Mouse (Mus musculus) stomach, embryonic 14.5 days (tissue): ENCODE measurements around the gene Flywch2. TPM values are rescaled to one million over a fixed set of nuclear protein-coding genes. Genes with fewer than 3 reads are reported as not detected.
A peak's percentile ranks its signal among the peaks of the same experiment; 100 is the strongest.

Experiments used
- ATAC-seq: fragments of 200-750 bp; cut with Nextera tagmentation; 2 replicates; pipeline ENCODE4 v1.8.0; 2017; ENCODE audit warnings: low read depth, moderate TSS enrichment; ENCODE audit not compliant: insufficient number of reproducible peaks, insufficient read depth, low FRiP score
- H3K27ac ChIP-seq: fragments of 300-500 bp; sonication (generic); 2 replicates; pipeline ENCODE4 v1.5.1; 2014; ENCODE audit warnings: mild to moderate bottlenecking, low read length, moderate library complexity, mixed read lengths
- H3K27me3 ChIP-seq: fragments of 300-500 bp; sonication (generic); 2 replicates; pipeline ENCODE4 v1.6.1; 2014; ENCODE audit warnings: low read length, control low read depth, mixed read lengths; ENCODE audit not compliant: control insufficient read depth, insufficient read depth
- H3K36me3 ChIP-seq: fragments of 300-500 bp; sonication (generic); 2 replicates; pipeline ENCODE4 v1.6.1; 2014; ENCODE audit warnings: mild to moderate bottlenecking, control low read depth, low read length, moderate library complexity, mixed read lengths; ENCODE audit not compliant: control insufficient read depth, insufficient read depth
- H3K4me1 ChIP-seq: fragments of 300-500 bp; sonication (generic); 2 replicates; pipeline ENCODE4 v1.6.1; 2014; ENCODE audit warnings: low read length, control low read depth, mixed read lengths; ENCODE audit not compliant: control insufficient read depth, insufficient read depth
- H3K4me2 ChIP-seq: fragments of 300-500 bp; sonication (generic); replicated peaks from 2 replicates; pipeline ENCODE4 v1.6.1; 2014; ENCODE audit warnings: low read depth, low read length, control low read depth
- H3K4me3 ChIP-seq: fragments of 300-500 bp; sonication (generic); 2 replicates; pipeline ENCODE4 v1.5.1; 2014; ENCODE audit warnings: low read depth, low read length, control low read depth
- H3K9ac ChIP-seq: fragments of 300-500 bp; sonication (generic); replicated peaks from 2 replicates; pipeline ENCODE4 v1.6.1; 2014; ENCODE audit warnings: low read depth, mild to moderate bottlenecking, control low read depth, low read length, moderate library complexity, mixed read lengths
- H3K9me3 ChIP-seq: fragments of 300-500 bp; sonication (generic); 2 replicates; pipeline ENCODE4 v1.6.1; 2016; ENCODE audit warnings: low read depth, low read length, control low read depth; ENCODE audit not compliant: control insufficient read depth
- WGBS: fragments of 180-500 bp; shearing (Covaris S2); extraction: QIAGEN DNeasy Blood & Tissue Kit; methylation state at CpG from one replicate; pipeline ENCODE4 v1.1.7; 2014; 5-methylcytosine and 5-hydroxymethylcytosine counted together
- polyA plus RNA-seq: library from polyadenylated mRNA; unstranded; fragments of >200 nt; fragmentation: Nextera tagmentation; extraction: Ambion mirVana; gene quantifications from 2 replicates; pipeline ENCODE4 v1.2.1, GENCODE M21; 2014

Flywch2 gene
- polyA plus RNA-seq, 1 experiment from 2014 or later = 31.0 TPM

DNA sequence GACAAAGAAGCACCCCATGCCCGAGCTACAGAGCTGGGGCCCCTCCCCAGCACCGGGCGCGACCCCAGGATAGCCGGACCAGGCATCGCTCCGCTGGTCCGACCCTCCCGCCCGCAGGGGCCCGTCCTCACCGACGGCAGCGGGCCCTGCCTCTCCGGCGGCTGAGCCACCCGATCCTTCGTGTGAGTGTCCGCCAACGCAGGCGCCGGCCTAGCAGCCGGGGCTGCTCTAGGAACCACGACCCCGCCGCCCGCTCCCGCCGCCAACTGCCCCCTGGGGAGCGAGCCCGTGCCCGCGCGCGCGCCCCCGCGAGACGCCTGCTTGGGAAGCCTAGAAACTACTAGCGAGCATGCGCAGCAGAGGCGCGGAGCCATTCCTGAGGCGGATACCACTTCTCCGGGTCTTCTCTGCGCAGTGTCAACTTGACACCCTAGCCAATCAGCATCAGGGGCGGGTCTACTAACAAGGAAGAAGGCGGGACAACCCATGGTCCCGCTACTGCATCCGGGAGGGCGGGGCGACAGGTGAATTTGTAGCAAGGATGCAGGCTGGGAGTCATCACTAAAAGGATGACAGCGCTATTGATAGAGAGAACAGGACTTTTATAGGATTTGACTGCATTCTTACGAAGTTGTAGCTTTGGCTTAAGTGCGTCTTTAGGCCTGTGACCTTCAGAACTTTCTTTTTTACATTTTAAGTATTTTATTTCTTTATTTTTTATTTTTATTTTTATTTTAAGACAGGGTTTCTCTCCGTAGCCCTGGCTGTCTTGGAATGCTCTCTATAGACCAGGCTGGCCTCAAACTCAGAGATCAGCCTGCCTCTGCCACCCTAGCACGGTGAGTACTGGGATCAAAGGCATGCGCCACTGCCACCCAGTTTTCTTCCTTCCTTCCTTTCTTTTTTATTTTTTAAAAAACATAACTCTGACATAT, 14.3 kb downstream of the Flywch2 start, which contains the start of gene Flywch1:
Gene Flywch1, minus strand, starts transcription at position 319 of the 935 bp plus-strand sequence.
- WGBS = 4% methylated on average over 50 of the region's 58 CpGs
- H3K4me1 ChIP-seq = peaks cover 5% of the 10 kb centered on the region; the same call in 1 of the 2 replicates
- ATAC-seq = peak; percentile 100

DNA sequence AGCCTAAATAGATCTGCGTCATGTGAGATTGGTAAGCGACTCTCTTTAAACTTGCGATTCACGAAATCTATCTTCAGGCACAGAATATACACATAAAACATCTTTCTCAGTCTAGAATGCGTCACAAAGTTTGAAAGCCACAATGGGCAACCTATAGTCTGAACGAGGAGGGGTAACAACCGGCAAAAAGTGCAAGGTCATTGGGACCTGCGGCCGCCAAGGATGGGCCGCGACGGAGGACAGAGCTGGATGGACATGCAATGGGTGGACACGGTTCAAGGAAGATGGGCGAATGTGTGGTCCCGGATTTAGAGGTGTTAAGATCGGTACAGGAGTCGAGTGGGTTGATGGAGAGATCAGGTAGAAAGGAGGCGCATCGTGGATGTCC, 15.0 kb downstream of the Flywch2 start:
- Histone ChIP-seq H3K9ac (peak overlapping the region; percentile 90), H3K9me3 (no peaks in the 10 kb centered on the region), H3K27ac (peak overlapping the region; percentile 67; the same call in 1 of the 2 replicates), H3K36me3 (no peaks in the 10 kb centered on the region; the same call in none of the 2 replicates), H3K27me3 (no peaks in the 10 kb centered on the region), H3K4me1 (peaks cover 5% of the 10 kb centered on the region; the same call in 1 of the 2 replicates), H3K4me2 (peak overlapping the region; percentile 78), H3K4me3 (peak overlapping the region; percentile 85)
- no peak for ATAC-seq
- WGBS = under 1% methylated on average over 18 of the region's 19 CpGs

More for the DNA sequence above, 14.3 kb downstream of the Flywch2 start, which contains the start of gene Flywch1:
- Histone ChIP-seq H3K9ac (peak within 1 kb of the TSS; percentile 90), H3K9me3 (no peaks in the 10 kb centered on the region), H3K36me3 (no peaks in the 10 kb centered on the region; the same call in none of the 2 replicates), H3K27me3 (no peaks in the 10 kb centered on the region), H3K4me2 (peak within 1 kb of the TSS; percentile 78), H3K4me3 (peak within 1 kb of the TSS; percentile 85), H3K27ac (peak within 1 kb of the TSS; percentile 67; the same call in 1 of the 2 replicates)

DNA sequence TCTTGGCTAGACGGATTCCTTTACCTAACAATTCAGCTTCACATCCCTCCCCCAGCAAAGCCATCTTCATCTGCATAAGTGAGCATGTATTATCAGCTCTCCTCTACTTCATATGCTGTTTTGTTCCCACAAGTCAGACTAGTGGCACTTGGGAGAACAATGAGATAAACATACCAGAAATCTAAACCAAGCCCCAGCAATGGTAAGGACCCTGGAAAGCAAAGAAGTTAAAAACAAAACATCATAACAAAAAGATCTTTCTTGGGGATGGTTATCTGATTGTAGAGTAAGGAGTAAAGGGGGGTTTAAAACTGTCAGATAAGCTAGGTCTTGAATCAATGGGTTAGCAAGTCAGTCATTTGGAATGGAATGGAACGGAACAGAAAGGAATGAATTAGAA, 15.4 kb downstream of the Flywch2 start:
- H3K27ac ChIP-seq = no peak overlapping the region
- WGBS = 26% methylated on average over 2 of the region's 2 CpGs
- no peaks in the 10 kb centered on the region; the same call in none of the 2 replicates for H3K36me3 ChIP-seq
- H3K9ac ChIP-seq = peak overlapping the region; percentile 90
- H3K4me1 ChIP-seq = peaks cover 5% of the 10 kb centered on the region; the same call in 1 of the 2 replicates
- H3K9me3 ChIP-seq = no peaks in the 10 kb centered on the region
- no peaks in the 10 kb centered on the region for H3K27me3 ChIP-seq
- no peak for ATAC-seq
- peak overlapping the region; percentile 85 for H3K4me3 ChIP-seq
- H3K4me2 ChIP-seq = peak overlapping the region; percentile 78

DNA sequence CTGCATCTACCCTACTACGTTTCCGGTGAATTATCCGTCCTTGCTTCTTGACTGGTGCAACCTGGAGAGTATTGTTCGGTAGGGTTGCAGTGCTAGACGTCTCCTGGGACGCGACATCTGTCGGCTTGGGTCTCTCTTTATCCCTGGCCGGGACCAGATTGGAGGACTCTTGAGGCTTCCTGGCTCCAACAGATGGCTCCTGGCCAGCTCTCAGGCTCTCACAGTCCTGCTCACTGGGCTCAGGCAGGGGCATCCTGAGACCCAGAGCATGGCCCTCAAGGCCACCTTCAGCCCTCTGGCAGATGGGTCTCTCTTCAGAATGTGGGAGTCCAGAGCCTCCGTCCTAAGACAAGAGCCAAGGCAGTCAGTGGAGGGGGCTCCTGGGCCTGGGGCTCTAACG, 22.9 kb downstream of the Flywch2 start:
- no peak for ATAC-seq
- no peak overlapping the region for H3K27ac ChIP-seq
- H3K4me3 ChIP-seq = no peak overlapping the region
- H3K9me3 ChIP-seq = no peaks in the 10 kb centered on the region
- H3K9ac ChIP-seq = no peak overlapping the region
- no peaks in the 10 kb centered on the region for H3K27me3 ChIP-seq
- no peak overlapping the region for H3K4me2 ChIP-seq
- no peaks in the 10 kb centered on the region for H3K4me1 ChIP-seq
- 90% methylated on average over 11 of the region's 11 CpGs for WGBS
- peaks cover 27% of the 10 kb centered on the region for H3K36me3 ChIP-seq

DNA sequence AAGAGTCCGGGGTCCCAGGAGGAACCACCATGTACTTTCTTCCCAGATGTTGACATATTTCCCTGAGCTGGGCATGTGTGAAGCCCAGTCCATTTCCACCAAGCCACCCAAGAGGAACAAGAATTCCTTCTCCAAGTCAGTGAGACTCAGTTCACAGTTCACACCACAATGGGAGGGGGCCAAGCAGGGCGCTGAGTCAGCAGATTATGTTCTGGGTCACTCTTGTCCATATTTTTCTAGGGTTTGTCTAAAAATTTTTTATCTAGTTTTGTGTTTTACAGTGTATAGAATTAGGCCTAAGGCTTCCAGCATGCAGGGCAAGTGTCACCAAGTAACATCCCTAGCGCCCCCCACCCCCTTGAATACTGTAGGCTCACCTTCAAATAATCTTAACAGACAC, 24.7 kb downstream of the Flywch2 start:
- no peak for ATAC-seq
- WGBS = 96% methylated on average over 3 of the region's 3 CpGs

DNA sequence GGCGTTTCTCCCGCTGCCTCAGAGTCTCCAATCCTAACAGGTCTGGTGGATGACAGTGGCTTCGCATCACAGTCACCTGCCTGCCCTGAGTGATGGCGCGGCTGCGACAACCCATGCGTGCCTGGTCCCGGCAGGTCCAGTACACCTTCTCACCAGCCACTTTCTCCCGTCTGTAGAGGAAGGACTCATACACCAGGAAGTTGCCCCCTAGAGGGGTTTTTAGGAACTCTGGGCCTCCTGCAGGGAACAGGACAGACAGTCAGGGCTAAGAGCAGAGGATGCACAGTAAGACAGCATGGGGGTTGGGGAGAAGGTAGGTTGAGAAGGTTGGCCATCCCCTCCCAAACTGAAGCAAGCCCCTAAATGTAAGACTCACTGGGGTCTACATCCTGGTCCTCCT, 25.6 kb downstream of the Flywch2 start:
- no peaks in the 10 kb centered on the region for H3K9me3 ChIP-seq
- no peak overlapping the region for H3K27ac ChIP-seq
- ATAC-seq = no peak
- no peak overlapping the region for H3K4me2 ChIP-seq
- no peaks in the 10 kb centered on the region for H3K4me1 ChIP-seq
- 91% methylated on average over 9 of the region's 9 CpGs for WGBS
- no peaks in the 10 kb centered on the region for H3K27me3 ChIP-seq
- no peak overlapping the region for H3K4me3 ChIP-seq
- H3K36me3 ChIP-seq = peaks cover 45% of the 10 kb centered on the region
- no peak overlapping the region for H3K9ac ChIP-seq

More for the DNA sequence above, 24.7 kb downstream of the Flywch2 start:
- no peak overlapping the region for H3K27ac ChIP-seq
- no peaks in the 10 kb centered on the region for H3K27me3 ChIP-seq
- H3K4me3 ChIP-seq = no peak overlapping the region
- H3K9ac ChIP-seq = no peak overlapping the region
- no peak overlapping the region for H3K4me2 ChIP-seq
- H3K36me3 ChIP-seq = peaks cover 38% of the 10 kb centered on the region
- no peaks in the 10 kb centered on the region for H3K9me3 ChIP-seq
- no peaks in the 10 kb centered on the region for H3K4me1 ChIP-seq

DNA sequence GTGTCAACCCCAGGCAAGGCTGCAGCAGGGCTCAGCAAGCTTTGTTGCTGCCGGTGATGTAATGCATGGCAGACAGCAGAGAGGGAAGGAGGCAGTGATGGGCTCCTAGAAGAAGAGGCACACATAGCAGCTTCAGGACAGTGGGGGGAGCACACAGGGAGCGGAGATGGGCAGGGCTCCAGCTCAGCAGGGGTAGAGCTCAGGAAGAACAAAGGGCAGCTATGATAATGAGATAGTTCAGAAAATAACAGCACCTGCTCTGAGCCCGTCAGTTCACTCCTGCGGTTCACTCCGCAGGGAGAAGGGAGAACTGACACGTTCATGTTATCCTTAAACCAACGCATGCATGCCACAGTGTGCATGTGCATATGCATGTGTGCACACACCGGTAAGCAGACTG, 27.1 kb downstream of the Flywch2 start:
- H3K36me3 ChIP-seq = peaks cover 45% of the 10 kb centered on the region
- no peak for ATAC-seq
- no peaks in the 10 kb centered on the region for H3K9me3 ChIP-seq
- no peak overlapping the region for H3K4me2 ChIP-seq
- no peak overlapping the region for H3K9ac ChIP-seq
- H3K4me1 ChIP-seq = no peaks in the 10 kb centered on the region
- H3K4me3 ChIP-seq = no peak overlapping the region
- WGBS = 88% methylated on average over 8 of the region's 8 CpGs
- no peak overlapping the region for H3K27ac ChIP-seq
- no peaks in the 10 kb centered on the region for H3K27me3 ChIP-seq

DNA sequence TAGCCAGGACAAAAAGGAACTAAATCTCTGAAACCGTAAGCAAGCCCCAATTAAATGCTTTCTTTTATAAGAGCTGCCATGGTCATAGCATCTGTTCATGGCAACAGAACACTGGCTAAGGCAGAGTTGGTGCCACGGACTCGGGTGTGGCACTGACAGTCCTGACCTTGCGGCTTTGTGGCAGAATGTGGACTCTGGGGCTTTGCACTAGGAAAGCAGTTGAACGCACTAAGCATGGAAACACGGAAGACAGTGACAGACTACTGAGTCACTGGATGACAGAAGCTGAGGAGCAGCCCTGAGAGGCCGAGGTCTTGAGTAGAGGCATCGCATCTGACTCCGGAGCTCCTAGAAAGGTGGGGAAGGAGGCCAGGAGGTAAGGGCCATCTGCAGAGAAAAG, 28.3 kb downstream of the Flywch2 start:
- H3K4me2 ChIP-seq = no peak overlapping the region
- H3K4me3 ChIP-seq = no peak overlapping the region
- no peaks in the 10 kb centered on the region for H3K4me1 ChIP-seq
- no peaks in the 10 kb centered on the region for H3K9me3 ChIP-seq
- H3K27me3 ChIP-seq = no peaks in the 10 kb centered on the region
- H3K27ac ChIP-seq = no peak overlapping the region
- H3K9ac ChIP-seq = no peak overlapping the region
- WGBS = 91% methylated on average over 9 of the region's 9 CpGs
- H3K36me3 ChIP-seq = peaks cover 55% of the 10 kb centered on the region
- ATAC-seq = no peak
